Mouse (Mus musculus) fibroblast of lung, adult 2 months (primary cell): ENCODE results near the gene Tada2a.
A peak's percentile ranks its signal among the peaks of the same experiment; 100 is the strongest.

Source experiments
- DNase-seq: peaks from one replicate; pipeline ENCODE4 v3.0.0-alpha.2; 2011; ENCODE audit warnings: low read depth

Gene Tada2a

GRCm38 (mm10) chr11:84062805-84063204 lies 66.6 kb downstream of the Tada2a start:
- no peak for DNase-seq

GRCm38 (mm10) chr11:84061881-84062280 lies 67.5 kb downstream of the Tada2a start:
- DNase-seq, result no peak

- DNase-seq, result no peak
Measured at GRCm38 (mm10) chr11:84060635-84061034, 68.8 kb downstream of the Tada2a start.

GRCm38 (mm10) chr11:84059784-84060183 lies 69.6 kb downstream of the Tada2a start:
- no peak for DNase-seq

- DNase-seq, result no peak
Measured at GRCm38 (mm10) chr11:84057418-84057817, 72.0 kb downstream of the Tada2a start.

GRCm38 (mm10) chr11:84053524-84054163 lies 75.8 kb downstream of the Tada2a start:
- DNase-seq, result no peak

GRCm38 (mm10) chr11:84053055-84053454 lies 76.3 kb downstream of the Tada2a start:
- DNase-seq, result no peak

GRCm38 (mm10) chr11:84048411-84048810 lies 81.0 kb downstream of the Tada2a start:
- DNase-seq, result no peak

GRCm38 (mm10) chr11:84047270-84047669 lies 82.1 kb downstream of the Tada2a start:
- DNase-seq, result no peak

GRCm38 (mm10) chr11:84044988-84045387 lies 84.4 kb downstream of the Tada2a start:
- DNase-seq, result no peak

GRCm38 (mm10) chr11:84042808-84043762 lies 86.3 kb downstream of the Tada2a start:
- peak; percentile 37 for DNase-seq

GRCm38 (mm10) chr11:84040621-84041020 lies 88.8 kb downstream of the Tada2a start:
- no peak for DNase-seq

- DNase-seq, result no peak
Measured at GRCm38 (mm10) chr11:84033671-84034070, 95.7 kb downstream of the Tada2a start.

GRCm38 (mm10) chr11:84032559-84032958 lies 96.8 kb downstream of the Tada2a start:
- DNase-seq, result no peak

- no peak for DNase-seq
Measured at GRCm38 (mm10) chr11:84031971-84032370, 97.4 kb downstream of the Tada2a start.
